Comparison of ENCODE assay signal across 9 mouse cellular contexts in the genomic region with DNA sequence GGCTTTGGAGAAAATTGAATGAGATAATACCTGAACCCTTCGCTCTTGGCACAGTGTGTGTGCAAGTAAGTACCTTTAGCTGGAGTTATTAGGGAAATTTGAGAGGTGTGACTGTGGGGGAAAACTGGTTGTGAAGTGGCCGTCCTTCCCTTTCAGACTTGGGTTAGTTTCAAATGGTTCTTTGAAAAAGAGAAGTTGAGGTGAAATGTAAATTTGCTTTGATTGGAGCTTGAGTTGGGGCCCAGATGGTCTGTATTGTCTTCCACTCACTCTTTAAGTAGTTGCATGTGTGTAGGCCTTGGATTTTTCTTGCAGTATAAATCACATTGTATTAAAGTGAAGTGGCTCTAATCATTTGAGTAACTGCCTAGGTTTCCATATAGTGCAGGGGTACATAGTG. TPM values are rescaled to one million over a fixed set of nuclear protein-coding genes. Genes with fewer than 3 reads are reported as not detected.
DNase-seq lines count a peak whose midpoint lies in the region; ATAC-seq and TF ChIP-seq lines count a peak whose summit lies in the region.
"Had no signal": no experiment of that assay in that cellular context is flagged by ENCODE, and none has a peak within 500 bp of the region (broad histone marks: within the 10 kb centered on the region; RNA-seq: fewer than 3 reads in every experiment).

No protein-coding gene starts in this region.

- H3K9ac ChIP-seq in heart, embryonic 13.5 days, result no peak overlapping the region
- H3K9ac ChIP-seq in heart, adult 2 months (ENCODE audit: low read depth, low read length), result no peak overlapping the region
- H3K9ac ChIP-seq in hindbrain, embryonic 15.5 days, result 0 out of 2 replicates have a peak overlapping the region, but pooled peaks have one; percentile 3
- H3K9ac ChIP-seq in neural tube, embryonic 15.5 days (replicated peaks), result no peak overlapping the region

- H3K4me1 ChIP-seq in heart, embryonic 13.5 days, result peaks cover 46% of the 10 kb centered on the region
- H3K4me1 ChIP-seq in heart, adult 2 months (ENCODE audit: control insufficient read depth, insufficient read depth, low read length), result peaks cover 13% of the 10 kb centered on the region
- peaks cover 39% of the 10 kb centered on the region for H3K4me1 ChIP-seq in hindbrain, embryonic 15.5 days (replicated peaks)
- H3K4me1 ChIP-seq in neural tube, embryonic 15.5 days, result peaks cover 36% of the 10 kb centered on the region

- H3K9me3 ChIP-seq in heart, embryonic 13.5 days, result no peaks in the 10 kb centered on the region
- no peaks in the 10 kb centered on the region for H3K9me3 ChIP-seq in hindbrain, embryonic 15.5 days
- no peaks in the 10 kb centered on the region for H3K9me3 ChIP-seq in neural tube, embryonic 15.5 days (replicated peaks)

- intact Hi-C loops in heart, adult 2 months (cut with DNase I), result no loop called here

- H3K79me2 ChIP-seq in heart, adult 2 months (replicated peaks; ENCODE audit: control insufficient read depth, insufficient read depth, low read length), result peaks cover 9% of the 10 kb centered on the region; the same call in 1 of the 2 replicates

- H3K27me3 ChIP-seq in heart, embryonic 13.5 days (replicated peaks), result no peaks in the 10 kb centered on the region
- H3K27me3 ChIP-seq in heart, adult 2 months (ENCODE audit: control insufficient read depth, insufficient read depth, low read length), result no peaks in the 10 kb centered on the region
- H3K27me3 ChIP-seq in hindbrain, embryonic 15.5 days, result no peaks in the 10 kb centered on the region
- H3K27me3 ChIP-seq in neural tube, embryonic 15.5 days (replicated peaks), result no peaks in the 10 kb centered on the region

- TF ChIP-seq CTCF in heart, adult 2 months (IDR thresholded peaks at IDR 0.05), result no peak

- TF ChIP-seq EP300 in heart, adult 2 months (IDR thresholded peaks at IDR 0.05; ENCODE audit: insufficient read depth, low read depth, low read length), result no peak

- H3K4me2 ChIP-seq in heart, embryonic 13.5 days, result peak overlapping the region; percentile 91
- H3K4me2 ChIP-seq in hindbrain, embryonic 15.5 days, result peak overlapping the region; percentile 78; the same call in 1 of the 2 replicates
- H3K4me2 ChIP-seq in neural tube, embryonic 15.5 days, result peak overlapping the region; percentile 75; the same call in 1 of the 2 replicates

- H3K4me3 ChIP-seq in heart, embryonic 13.5 days, result peak overlapping the region; percentile 99; the same call in 1 of the 2 replicates
- H3K4me3 ChIP-seq in heart, adult 2 months, result no peak overlapping the region
- 0 out of 2 replicates have a peak overlapping the region, but pooled peaks have one; percentile 6 for H3K4me3 ChIP-seq in hindbrain, embryonic 15.5 days
- peak overlapping the region; percentile 3; the same call in 1 of the 2 replicates for H3K4me3 ChIP-seq in neural tube, embryonic 15.5 days (replicated peaks)

- H3K36me3 ChIP-seq in heart, embryonic 13.5 days, result 0 out of 2 replicates have a peak, but pooled peaks cover 3% of the 10 kb centered on the region
- peaks cover 38% of the 10 kb centered on the region for H3K36me3 ChIP-seq in heart, adult 2 months (ENCODE audit: control insufficient read depth, insufficient read depth, low read length)
- H3K36me3 ChIP-seq in hindbrain, embryonic 15.5 days, result no peaks in the 10 kb centered on the region
- no peaks in the 10 kb centered on the region for H3K36me3 ChIP-seq in neural tube, embryonic 15.5 days

- no peak for DNase-seq in heart, adult 2 months
- DNase-seq in spleen, postnatal 36 days (ENCODE audit: low spot score in 2 of 2), result peak; percentile 38 to 52
- DNase-seq in spleen, postnatal 14 days (ENCODE audit: low spot score in 2 of 2), result no peak
- DNase-seq in thymus, postnatal 14 days, result no peak
- no peak for DNase-seq in right cerebral cortex, postnatal 14 days
- DNase-seq: thymus, adult 2 months had no signal

- H3K27ac ChIP-seq in heart, embryonic 13.5 days (replicated peaks), result no peak overlapping the region
- H3K27ac ChIP-seq in heart, adult 2 months, result no peak overlapping the region
- no peak overlapping the region for H3K27ac ChIP-seq in hindbrain, embryonic 15.5 days (replicated peaks)
- no peak overlapping the region for H3K27ac ChIP-seq in neural tube, embryonic 15.5 days (replicated peaks)

- 79% methylated on average over 2 of the region's 2 CpGs for WGBS in heart, embryonic 13.5 days
- 70% methylated on average over 2 of the region's 2 CpGs for WGBS in heart, adult 2 months
- 84% methylated on average over 2 of the region's 2 CpGs for WGBS in hindbrain, embryonic 15.5 days
- 77% methylated on average over 2 of the region's 2 CpGs for WGBS in neural tube, embryonic 15.5 days

- no peak for TF ChIP-seq POLR2A in heart, adult 2 months (IDR thresholded peaks at IDR 0.05; ENCODE audit: insufficient read depth, low read depth, low read length)

- ATAC-seq in heart, embryonic 13.5 days (ENCODE audit: extremely low read depth, insufficient number of reproducible peaks, low FRiP score, low TSS enrichment), result no peak
- ATAC-seq in hindbrain, embryonic 15.5 days (ENCODE audit: low FRiP score, low read depth), result no peak
- no peak for ATAC-seq in neural tube, embryonic 15.5 days (ENCODE audit: low FRiP score)

RNA-seq across cellular contexts. Expression of gene Setd2, which starts 2.7 kb away (rescaled TPM):
- 19.1 and 20.7 TPM in 2 replicates for polyA plus RNA-seq in heart, embryonic 13.5 days (2015; fragmentation: Nextera tagmentation; extraction: Ambion mirVana)
- total RNA-seq in heart, adult 2 months (2021), result 10 to 100 TPM; 36.4 to 37.7 TPM
- 22.4 and 34.1 TPM in 2 replicates for polyA plus RNA-seq in heart, adult 2 months (2012; rRNA removed)
- polyA plus RNA-seq in hindbrain, embryonic 15.5 days (2015; fragmentation: Nextera tagmentation; extraction: Ambion mirVana), result 30.5 and 31.6 TPM in 2 replicates
- 29.9 and 32.4 TPM in 2 replicates for polyA plus RNA-seq in neural tube, embryonic 15.5 days (2015; fragmentation: Nextera tagmentation; extraction: Ambion mirVana)

RNA-seq across cellular contexts. Expression of gene Kif9, which starts 58.4 kb away (rescaled TPM):
- polyA plus RNA-seq in heart, embryonic 13.5 days (2015; fragmentation: Nextera tagmentation; extraction: Ambion mirVana), result 0.38 and 0.51 TPM in 2 replicates
- total RNA-seq in heart, adult 2 months (2021), result under 1 TPM; 0.10 to 0.43 TPM
- 0.39 and 0.41 TPM in 2 replicates for polyA plus RNA-seq in heart, adult 2 months (2012; rRNA removed)
- 4.7 and 6.2 TPM in 2 replicates for polyA plus RNA-seq in hindbrain, embryonic 15.5 days (2015; fragmentation: Nextera tagmentation; extraction: Ambion mirVana)
- polyA plus RNA-seq in neural tube, embryonic 15.5 days (2015; fragmentation: Nextera tagmentation; extraction: Ambion mirVana), result 3.4 and 4.7 TPM in 2 replicates

RNA-seq across cellular contexts. Expression of gene Klhl18, which starts 58.6 kb away (rescaled TPM):
- 6.9 and 8.4 TPM in 2 replicates for polyA plus RNA-seq in heart, embryonic 13.5 days (2015; fragmentation: Nextera tagmentation; extraction: Ambion mirVana)
- 10 to 100 TPM; 11.4 to 12.0 TPM for total RNA-seq in heart, adult 2 months (2021)
- 13.0 and 18.2 TPM in 2 replicates for polyA plus RNA-seq in heart, adult 2 months (2012; rRNA removed)
- 23.8 and 27.4 TPM in 2 replicates for polyA plus RNA-seq in hindbrain, embryonic 15.5 days (2015; fragmentation: Nextera tagmentation; extraction: Ambion mirVana)
- 20.8 and 22.4 TPM in 2 replicates for polyA plus RNA-seq in neural tube, embryonic 15.5 days (2015; fragmentation: Nextera tagmentation; extraction: Ambion mirVana)

Comparison
In these comparisons a context has a peak if more than half of its experiments do, and no peak if none do; other contexts are left out.
1. DNase-seq: peak in spleen, postnatal 36 days (2 of 2); none in heart, adult 2 months (0 of 2), spleen, postnatal 14 days (0 of 2), thymus, postnatal 14 days (single experiment) and right cerebral cortex, postnatal 14 days (single experiment).
2. Peak in every context shown above with its lines, with median percentiles within 50 percentile points of each other: H3K4me2 ChIP-seq.